Mouse (Mus musculus): ENCODE measurements at regions not wholly inside any gene's neighbourhood (a gene's known extent, or its start where the extent isn't known, plus 50 kb on each side); places are given as distances from the start of the nearest gene placed in this dataset.

- TF ChIP-seq POLR2A (IDR thresholded peaks at IDR 0.05; ENCODE audit: extremely low read depth, insufficient read depth, low read length) (no peak), CTCF (IDR thresholded peaks at IDR 0.05; ENCODE audit: low read depth, low read length) (no peak)
- Histone ChIP-seq H3K4me3 (ENCODE audit: insufficient read depth, low read depth, low read length) (no peak overlapping the region), H3K36me3 (ENCODE audit: control insufficient read depth, insufficient read depth, low read length) (no peaks in the 10 kb centered on the region), H3K4me1 (ENCODE audit: control insufficient read depth, insufficient read depth, low read length) (no peaks in the 10 kb centered on the region), H3K9ac (ENCODE audit: low read depth, low read length) (no peak overlapping the region), H3K27me3 (ENCODE audit: control insufficient read depth, insufficient read depth, low read length) (no peaks in the 10 kb centered on the region), H3K27ac (replicated peaks; ENCODE audit: insufficient read depth, low read depth, low read length) (no peak overlapping the region), H3K79me2 (ENCODE audit: control insufficient read depth, insufficient read depth, low read length) (no peaks in the 10 kb centered on the region)
- 63% methylated on average over 2 of the region's 2 CpGs for WGBS
- DNase-seq (ENCODE audit: extremely low read depth, low read depth, low spot score) = no peak
These were observed 426.9 kb downstream of the Lmo4 start for GRCm38 (mm10) chr3:143778161-143778560.

GRCm38 (mm10) chr3:143759337-143759736 lies 445.7 kb downstream of the Lmo4 start:
- Histone ChIP-seq H3K36me3 (ENCODE audit: control insufficient read depth, insufficient read depth, low read length) (no peaks in the 10 kb centered on the region), H3K27ac (replicated peaks; ENCODE audit: insufficient read depth, low read depth, low read length) (no peak overlapping the region), H3K9ac (ENCODE audit: low read depth, low read length) (no peak overlapping the region), H3K79me2 (ENCODE audit: control insufficient read depth, insufficient read depth, low read length) (no peaks in the 10 kb centered on the region), H3K4me1 (ENCODE audit: control insufficient read depth, insufficient read depth, low read length) (no peaks in the 10 kb centered on the region), H3K27me3 (ENCODE audit: control insufficient read depth, insufficient read depth, low read length) (no peaks in the 10 kb centered on the region), H3K4me3 (ENCODE audit: insufficient read depth, low read depth, low read length) (no peak overlapping the region)
- no peak for DNase-seq (ENCODE audit: extremely low read depth, low read depth, low spot score)
- no peak for TF ChIP-seq CTCF (IDR thresholded peaks at IDR 0.05; ENCODE audit: low read depth, low read length)
- no peak for TF ChIP-seq POLR2A (IDR thresholded peaks at IDR 0.05; ENCODE audit: extremely low read depth, insufficient read depth, low read length)
- WGBS = 84% methylated on average over 1 of the region's 1 CpGs

GRCm38 (mm10) chr3:143753197-143753596 lies 451.8 kb downstream of the Lmo4 start:
- no peak for DNase-seq (ENCODE audit: extremely low read depth, low read depth, low spot score)
- H3K27ac ChIP-seq (replicated peaks; ENCODE audit: insufficient read depth, low read depth, low read length) = no peak overlapping the region
- TF ChIP-seq CTCF (IDR thresholded peaks at IDR 0.05; ENCODE audit: low read depth, low read length) (no peak), POLR2A (IDR thresholded peaks at IDR 0.05; ENCODE audit: extremely low read depth, insufficient read depth, low read length) (no peak)
- 89% methylated on average over 3 of the region's 3 CpGs for WGBS
- no peaks in the 10 kb centered on the region for H3K27me3 ChIP-seq (ENCODE audit: control insufficient read depth, insufficient read depth, low read length)
- H3K9ac ChIP-seq (ENCODE audit: low read depth, low read length) = no peak overlapping the region
- no peaks in the 10 kb centered on the region for H3K79me2 ChIP-seq (ENCODE audit: control insufficient read depth, insufficient read depth, low read length)
- no peaks in the 10 kb centered on the region for H3K36me3 ChIP-seq (ENCODE audit: control insufficient read depth, insufficient read depth, low read length)
- no peaks in the 10 kb centered on the region for H3K4me1 ChIP-seq (ENCODE audit: control insufficient read depth, insufficient read depth, low read length)
- H3K4me3 ChIP-seq (ENCODE audit: insufficient read depth, low read depth, low read length) = no peak overlapping the region

GRCm38 (mm10) chr3:143752660-143753059 lies 452.4 kb downstream of the Lmo4 start:
- no peaks in the 10 kb centered on the region for H3K36me3 ChIP-seq (ENCODE audit: control insufficient read depth, insufficient read depth, low read length)
- H3K27me3 ChIP-seq (ENCODE audit: control insufficient read depth, insufficient read depth, low read length) = no peaks in the 10 kb centered on the region
- no peak for DNase-seq (ENCODE audit: extremely low read depth, low read depth, low spot score)
- H3K9ac ChIP-seq (ENCODE audit: low read depth, low read length) = no peak overlapping the region
- H3K79me2 ChIP-seq (ENCODE audit: control insufficient read depth, insufficient read depth, low read length) = no peaks in the 10 kb centered on the region
- no peaks in the 10 kb centered on the region for H3K4me1 ChIP-seq (ENCODE audit: control insufficient read depth, insufficient read depth, low read length)
- H3K4me3 ChIP-seq (ENCODE audit: insufficient read depth, low read depth, low read length) = no peak overlapping the region
- 55% methylated on average over 1 of the region's 1 CpGs for WGBS
- no peak overlapping the region for H3K27ac ChIP-seq (replicated peaks; ENCODE audit: insufficient read depth, low read depth, low read length)
- TF ChIP-seq POLR2A (IDR thresholded peaks at IDR 0.05; ENCODE audit: extremely low read depth, insufficient read depth, low read length) (no peak), CTCF (IDR thresholded peaks at IDR 0.05; ENCODE audit: low read depth, low read length) (no peak)

- no peaks in the 10 kb centered on the region for H3K4me1 ChIP-seq (ENCODE audit: control insufficient read depth, insufficient read depth, low read length)
- TF ChIP-seq CTCF (IDR thresholded peaks at IDR 0.05; ENCODE audit: low read depth, low read length) (no peak), POLR2A (IDR thresholded peaks at IDR 0.05; ENCODE audit: extremely low read depth, insufficient read depth, low read length) (no peak)
- H3K27ac ChIP-seq (replicated peaks; ENCODE audit: insufficient read depth, low read depth, low read length) = no peak overlapping the region
- WGBS = 93% methylated on average over 4 of the region's 4 CpGs
- DNase-seq (ENCODE audit: extremely low read depth, low read depth, low spot score) = no peak
- H3K4me3 ChIP-seq (ENCODE audit: insufficient read depth, low read depth, low read length) = no peak overlapping the region
- no peaks in the 10 kb centered on the region for H3K27me3 ChIP-seq (ENCODE audit: control insufficient read depth, insufficient read depth, low read length)
- no peaks in the 10 kb centered on the region for H3K79me2 ChIP-seq (ENCODE audit: control insufficient read depth, insufficient read depth, low read length)
- H3K9ac ChIP-seq (ENCODE audit: low read depth, low read length) = no peak overlapping the region
- no peaks in the 10 kb centered on the region for H3K36me3 ChIP-seq (ENCODE audit: control insufficient read depth, insufficient read depth, low read length)
These were observed 454.9 kb downstream of the Lmo4 start for GRCm38 (mm10) chr3:143750128-143750527.

- DNase-seq (ENCODE audit: extremely low read depth, low read depth, low spot score) = no peak
- TF ChIP-seq CTCF (IDR thresholded peaks at IDR 0.05; ENCODE audit: low read depth, low read length) (no peak), POLR2A (IDR thresholded peaks at IDR 0.05; ENCODE audit: extremely low read depth, insufficient read depth, low read length) (no peak)
- Histone ChIP-seq H3K27ac (replicated peaks; ENCODE audit: insufficient read depth, low read depth, low read length) (no peak overlapping the region), H3K9ac (ENCODE audit: low read depth, low read length) (no peak overlapping the region), H3K79me2 (ENCODE audit: control insufficient read depth, insufficient read depth, low read length) (no peaks in the 10 kb centered on the region), H3K4me1 (ENCODE audit: control insufficient read depth, insufficient read depth, low read length) (peaks cover 2% of the 10 kb centered on the region; the same call in 1 of the 2 replicates), H3K4me3 (ENCODE audit: insufficient read depth, low read depth, low read length) (no peak overlapping the region), H3K27me3 (ENCODE audit: control insufficient read depth, insufficient read depth, low read length) (no peaks in the 10 kb centered on the region), H3K36me3 (ENCODE audit: control insufficient read depth, insufficient read depth, low read length) (no peaks in the 10 kb centered on the region)
- WGBS = 46% methylated on average over 7 of the region's 7 CpGs
These were observed 461.4 kb downstream of the Lmo4 start for GRCm38 (mm10) chr3:143743649-143744048.

Measured in liver, adult 2 months (tissue).